Mouse (Mus musculus) kidney, postnatal 36 days (tissue): Measurements from ENCODE around the gene Clec12b.
"Not testable (repeated sequence)": the region's sequence is repeated elsewhere in the genome, so short reads cannot be mapped to it uniquely, and the experiment has no call there.

Experiments used
- DNase-seq, 2 experiments: peaks; one replicate each; pipeline ENCODE4 v3.0.0; 2021 to 2022; ENCODE audit warnings: mixed read lengths in 2 of 2

Clec12b gene

GRCm38 (mm10) chr6:129365959-129366359 is 19.7 kb downstream of the Clec12b start:
- peak in 1 of 2 experiments; percentile 55 for DNase-seq

GRCm38 (mm10) chr6:129363942-129364341 is 21.7 kb downstream of the Clec12b start:
- DNase-seq = no peak

- no peak for DNase-seq
These were observed 26.2 kb downstream of the Clec12b start for GRCm38 (mm10) chr6:129359515-129359914.

- no peak for DNase-seq
These were observed 29.2 kb downstream of the Clec12b start for GRCm38 (mm10) chr6:129356430-129356829.

GRCm38 (mm10) chr6:129355774-129356173 is 29.9 kb downstream of the Clec12b start:
- DNase-seq = no peak

- DNase-seq = no peak
These were observed 34.6 kb downstream of the Clec12b start for GRCm38 (mm10) chr6:129351091-129351490.

- DNase-seq = peak; percentile 9 to 15
These were observed 35.9 kb downstream of the Clec12b start for GRCm38 (mm10) chr6:129349524-129350352.

- DNase-seq = no peak
These were observed 41.3 kb downstream of the Clec12b start for GRCm38 (mm10) chr6:129344408-129344807.

GRCm38 (mm10) chr6:129342391-129342790 is 43.3 kb downstream of the Clec12b start, which contains the start of gene Clec12a:
Gene Clec12a, plus strand, starts transcription at chr6:129342691.
- not testable (repeated sequence) for DNase-seq

- DNase-seq = no peak
These were observed 47.9 kb downstream of the Clec12b start for GRCm38 (mm10) chr6:129337751-129338150.

- peak; percentile 36 to 67 for DNase-seq
These were observed 52.0 kb downstream of the Clec12b start for GRCm38 (mm10) chr6:129333674-129334078.

GRCm38 (mm10) chr6:129331610-129332009 is 54.1 kb downstream of the Clec12b start, which contains the start of gene 4922502D21Rik:
Gene 4922502D21Rik, minus strand, starts transcription at chr6:129331796.
- no peak for DNase-seq

GRCm38 (mm10) chr6:129326568-129327150 is 59.0 kb downstream of the Clec12b start:
- DNase-seq = no peak

- no peak for DNase-seq
These were observed 59.7 kb downstream of the Clec12b start for GRCm38 (mm10) chr6:129326016-129326415.
